Mouse (Mus musculus) heart, embryonic 14.5 days (tissue): Measurements from ENCODE around the gene Slc11a2. TPM values are rescaled to one million over a fixed set of nuclear protein-coding genes. Genes with fewer than 3 reads are reported as not detected.

Experiments used
- ATAC-seq: fragments of 200-750 bp; cut with Nextera tagmentation; 2 replicates; pipeline ENCODE4 v1.8.0; 2017; ENCODE audit warnings: low read depth, moderate TSS enrichment; ENCODE audit not compliant: insufficient number of reproducible peaks, insufficient read depth, low FRiP score
- H3K27ac ChIP-seq, 2 experiments: fragments of 200-500 bp in 1 of 2; fragments of 300-500 bp in 1 of 2; sonication (generic) in 1 of 2; replicated peaks in 1 of 2; 2 replicates each; pipeline ENCODE4 v1.5.1; 2012 to 2014; ENCODE audit warnings: low read depth in 2 of 2, low read length in 2 of 2, control low read depth in 1 of 2, mild to moderate bottlenecking in 1 of 2, mixed read lengths in 1 of 2; ENCODE audit not compliant: control insufficient read depth in 1 of 2, insufficient read depth in 1 of 2
- H3K27me3 ChIP-seq: fragments of 300-500 bp; sonication (generic); 2 replicates; pipeline ENCODE4 v1.6.1; 2014; ENCODE audit warnings: mild to moderate bottlenecking, low read length, control low read depth; ENCODE audit not compliant: control insufficient read depth, insufficient read depth
- H3K36me3 ChIP-seq: fragments of 300-500 bp; sonication (generic); 2 replicates; pipeline ENCODE4 v1.6.1; 2014; ENCODE audit warnings: mild to moderate bottlenecking, control low read depth, low read length, mixed read lengths; ENCODE audit not compliant: control insufficient read depth, insufficient read depth
- H3K4me1 ChIP-seq, 2 experiments: fragments of 200-500 bp in 1 of 2; fragments of 300-500 bp in 1 of 2; sonication (generic) in 1 of 2; 2 replicates each; pipeline ENCODE4 v1.6.1; 2012 to 2014; ENCODE audit warnings: low read length in 2 of 2, control low read depth in 1 of 2, mixed read lengths in 1 of 2; ENCODE audit not compliant: control insufficient read depth in 2 of 2, insufficient read depth in 2 of 2
- H3K4me2 ChIP-seq: fragments of 300-500 bp; sonication (generic); 2 replicates; pipeline ENCODE4 v1.6.1; 2014; ENCODE audit warnings: mild to moderate bottlenecking, low read length
- H3K4me3 ChIP-seq, 2 experiments: fragments of 200-500 bp in 1 of 2; fragments of 300-500 bp in 1 of 2; sonication (generic) in 1 of 2; 2 replicates each; pipeline ENCODE4 v1.5.1; 2012 to 2014; ENCODE audit warnings: low read length in 2 of 2, mild to moderate bottlenecking in 2 of 2, control low read depth in 1 of 2, low read depth in 1 of 2, moderate library complexity in 1 of 2; ENCODE audit not compliant: control insufficient read depth in 1 of 2, insufficient read depth in 1 of 2
- H3K9ac ChIP-seq: fragments of 300-500 bp; sonication (generic); 2 replicates; pipeline ENCODE4 v1.6.1; 2014; ENCODE audit warnings: mild to moderate bottlenecking, low read length
- H3K9me3 ChIP-seq: fragments of 300-500 bp; sonication (generic); 2 replicates; pipeline ENCODE4 v1.6.1; 2016; ENCODE audit warnings: low read length, control low read depth; ENCODE audit not compliant: control insufficient read depth
- WGBS: fragments of 180-500 bp; shearing (Covaris S2); extraction: QIAGEN DNeasy Blood & Tissue Kit; methylation state at CpG from one replicate; pipeline ENCODE4 v1.1.7; 2014; 5-methylcytosine and 5-hydroxymethylcytosine counted together
- polyA plus RNA-seq: library from polyadenylated mRNA; unstranded; fragments of >200 nt; fragmentation: Nextera tagmentation; extraction: Ambion mirVana; gene quantifications from 2 replicates; pipeline ENCODE4 v1.2.1, GENCODE M21; 2014

The Slc11a2 gene
- polyA plus RNA-seq, 1 experiment from 2014 or later, result 12.7 TPM

GRCm38 (mm10) chr15:100413306-100413705 is 11.6 kb downstream of the Slc11a2 start:
- H3K27me3 ChIP-seq, result no peaks in the 10 kb centered on the region

DNA sequence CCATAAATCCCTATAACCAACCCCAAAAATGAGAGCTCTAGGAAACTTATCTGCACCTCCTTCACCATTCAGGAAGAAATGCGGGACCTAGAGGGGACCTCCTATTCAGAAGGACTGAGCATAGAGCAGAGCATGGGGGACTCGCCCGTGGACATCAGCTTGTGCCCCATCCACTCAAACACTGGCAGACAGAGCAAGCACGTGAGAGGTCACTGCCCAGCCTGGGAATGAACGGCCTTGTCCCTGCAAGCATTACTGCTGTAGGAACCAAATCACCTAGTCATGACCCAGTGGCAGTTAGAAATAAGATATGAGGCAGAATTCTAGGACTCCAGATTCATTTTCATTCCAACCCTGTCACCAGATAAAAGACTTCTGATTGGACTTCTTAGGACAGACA is 13.1 kb downstream of the Slc11a2 start:
- ATAC-seq, result no peak
- Histone ChIP-seq H3K9ac (no peak overlapping the region), H3K9me3 (no peaks in the 10 kb centered on the region), H3K27me3 (no peaks in the 10 kb centered on the region), H3K4me2 (no peak overlapping the region), H3K27ac (no peak overlapping the region), H3K36me3 (peaks cover 34% of the 10 kb centered on the region), H3K4me1 (peaks cover 9 to 16% of the 10 kb centered on the region in 2 experiments), H3K4me3 (no peak overlapping the region)
- WGBS, result 80% methylated on average over 5 of the region's 5 CpGs

More at GRCm38 (mm10) chr15:100413306-100413705, 11.6 kb downstream of the Slc11a2 start:
- H3K36me3 ChIP-seq, result peaks cover 22% of the 10 kb centered on the region
- no peak overlapping the region for H3K4me2 ChIP-seq
- 72% methylated on average over 4 of the region's 5 CpGs for WGBS
- H3K4me1 ChIP-seq, result peaks cover 12 to 21% of the 10 kb centered on the region in 2 experiments
- no peaks in the 10 kb centered on the region for H3K9me3 ChIP-seq
- no peak overlapping the region for H3K4me3 ChIP-seq
- no peak overlapping the region for H3K9ac ChIP-seq
- no peak overlapping the region for H3K27ac ChIP-seq
- ATAC-seq, result no peak

DNA sequence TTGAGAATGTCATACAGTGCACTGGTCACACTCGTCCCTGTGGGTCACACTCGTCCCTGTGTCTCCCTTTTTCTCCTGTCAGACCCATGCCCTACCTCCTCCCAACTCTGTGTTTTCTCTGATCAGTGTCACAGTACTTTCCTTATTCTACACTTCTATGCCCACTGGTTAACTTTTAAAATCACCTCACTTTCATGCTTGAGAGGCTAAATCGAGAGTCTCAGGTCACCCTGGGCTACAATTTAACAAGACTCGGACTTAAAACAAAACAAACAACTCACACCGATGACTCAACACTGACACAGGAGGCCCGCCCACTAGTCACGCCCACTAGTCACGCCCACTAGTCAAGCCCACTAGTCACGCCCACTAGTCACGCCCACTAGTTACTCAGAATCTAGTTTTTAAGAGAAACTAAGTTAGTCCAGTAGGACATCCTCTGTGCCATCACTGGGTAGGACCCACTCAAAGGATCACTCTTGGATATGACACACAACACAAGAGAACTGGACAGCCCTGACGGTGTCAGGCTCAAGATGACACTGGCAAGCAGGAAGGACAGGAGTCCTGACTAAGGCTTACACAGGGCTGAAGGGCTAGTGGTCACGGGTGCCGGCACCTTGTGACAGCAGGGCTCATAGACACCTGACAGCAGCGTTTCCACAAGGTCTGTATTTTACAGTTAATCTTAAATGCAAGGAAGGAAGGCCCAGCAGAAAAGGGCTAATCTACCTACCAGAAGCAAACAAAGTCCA is 13.8 kb downstream of the Slc11a2 start:
- 61% methylated on average over 14 of the region's 14 CpGs for WGBS
- no peak overlapping the region for H3K9ac ChIP-seq
- 0 out of 2 replicates have a peak, but pooled peaks have one; percentile 18 for ATAC-seq
- H3K36me3 ChIP-seq, result peaks cover 38% of the 10 kb centered on the region
- no peaks in the 10 kb centered on the region for H3K27me3 ChIP-seq
- H3K9me3 ChIP-seq, result no peaks in the 10 kb centered on the region
- H3K27ac ChIP-seq, result no peak overlapping the region
- peaks cover 9 to 16% of the 10 kb centered on the region in 2 experiments for H3K4me1 ChIP-seq
- H3K4me2 ChIP-seq, result no peak overlapping the region
- H3K4me3 ChIP-seq, result no peak overlapping the region

DNA sequence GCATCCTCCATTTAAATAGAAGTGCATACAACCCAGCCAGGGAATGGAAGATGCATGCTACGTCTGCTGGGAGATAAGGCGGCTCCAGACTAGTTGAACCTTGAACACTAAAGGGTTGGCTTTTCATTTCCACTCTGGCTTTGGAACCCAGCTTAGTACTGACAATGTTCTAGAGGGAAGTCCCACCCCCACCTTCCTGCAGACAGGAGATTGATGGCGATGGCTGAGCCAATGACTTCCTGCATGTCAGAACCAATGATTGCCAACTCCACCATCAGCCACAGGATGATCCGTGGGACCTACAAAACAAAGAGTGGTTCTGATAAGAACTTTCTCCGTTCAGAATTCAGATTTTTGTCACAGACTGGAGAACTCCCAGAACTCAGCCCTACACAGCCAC is 18.8 kb downstream of the Slc11a2 start:
- Histone ChIP-seq H3K27ac (no peak overlapping the region; a peak in 1 of 4 replicates), H3K4me2 (no peak overlapping the region), H3K4me1 (peaks cover 0 to 4% of the 10 kb centered on the region in 2 experiments; a peak in 1 of 4 replicates), H3K36me3 (peaks cover 83% of the 10 kb centered on the region), H3K4me3 (no peak overlapping the region), H3K9ac (no peak overlapping the region), H3K27me3 (no peaks in the 10 kb centered on the region), H3K9me3 (no peaks in the 10 kb centered on the region)
- WGBS, result 51% methylated on average over 5 of the region's 5 CpGs
- ATAC-seq, result no peak

- Histone ChIP-seq H3K9me3 (no peaks in the 10 kb centered on the region), H3K4me1 (peaks cover 0 to 4% of the 10 kb centered on the region in 2 experiments; a peak in 1 of 4 replicates), H3K27me3 (no peaks in the 10 kb centered on the region), H3K4me2 (no peak overlapping the region), H3K36me3 (peaks cover 92% of the 10 kb centered on the region), H3K9ac (no peak overlapping the region), H3K27ac (no peak overlapping the region), H3K4me3 (no peak overlapping the region)
- WGBS, result 94% methylated on average over 16 of the region's 16 CpGs
- no peak for ATAC-seq
Measured at GRCm38 (mm10) chr15:100403318-100404000, 21.4 kb downstream of the Slc11a2 start.

DNA sequence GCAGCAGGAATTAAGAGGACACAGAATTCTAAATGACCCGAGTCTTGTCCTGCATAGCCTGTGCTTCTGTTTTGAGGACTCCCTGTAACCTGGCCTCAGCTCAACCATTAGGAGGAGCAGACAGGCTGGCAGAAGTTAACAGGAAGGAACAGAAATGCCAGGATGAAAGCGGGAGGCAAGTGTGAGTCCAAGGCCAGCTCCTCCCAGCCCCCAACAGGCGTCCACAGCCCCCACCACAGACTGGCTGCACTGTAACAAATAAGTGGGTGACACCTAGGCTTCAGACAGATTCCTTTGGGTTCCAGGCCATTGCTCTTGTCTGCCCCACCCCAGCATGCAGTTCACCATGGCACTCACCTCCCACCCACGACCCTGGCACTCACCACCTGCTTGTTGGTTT is 22.1 kb downstream of the Slc11a2 start:
- Histone ChIP-seq H3K4me3 (no peak overlapping the region), H3K36me3 (peaks cover 94% of the 10 kb centered on the region), H3K27ac (no peak overlapping the region), H3K4me1 (peaks cover 0 to 4% of the 10 kb centered on the region in 2 experiments; a peak in 1 of 4 replicates), H3K9me3 (no peaks in the 10 kb centered on the region), H3K27me3 (no peaks in the 10 kb centered on the region), H3K9ac (no peak overlapping the region), H3K4me2 (no peak overlapping the region)
- ATAC-seq, result no peak
- 88% methylated on average over 4 of the region's 4 CpGs for WGBS

DNA sequence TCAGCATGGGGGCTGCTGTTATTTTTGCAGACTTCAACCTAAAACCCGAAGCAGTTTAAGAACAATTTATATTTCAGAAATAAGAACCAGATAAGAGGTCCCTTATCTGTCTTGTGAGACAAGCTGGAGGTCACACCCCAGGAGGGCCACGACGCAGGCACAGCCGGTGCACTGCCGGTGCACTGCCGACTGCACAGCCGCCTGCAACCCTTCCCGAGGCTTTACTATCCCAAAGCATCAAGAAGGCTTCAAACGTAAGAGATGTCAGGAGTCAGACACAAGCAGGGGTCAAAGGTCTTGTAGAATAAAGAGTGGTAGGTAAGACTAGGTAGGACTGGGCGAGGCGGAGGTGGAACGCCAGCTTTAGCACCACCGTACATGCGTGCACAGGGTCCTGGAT is 22.5 kb downstream of the Slc11a2 start:
- WGBS, result 85% methylated on average over 14 of the region's 14 CpGs
- Histone ChIP-seq H3K27me3 (no peaks in the 10 kb centered on the region), H3K4me2 (no peak overlapping the region), H3K9me3 (no peaks in the 10 kb centered on the region), H3K36me3 (peaks cover 94% of the 10 kb centered on the region), H3K9ac (no peak overlapping the region), H3K27ac (no peak overlapping the region), H3K4me3 (no peak overlapping the region), H3K4me1 (peaks cover 0 to 4% of the 10 kb centered on the region in 2 experiments; a peak in 1 of 4 replicates)
- no peak for ATAC-seq
